Mouse (Mus musculus) myocyte (in vitro differentiated cells): Measurements from ENCODE around the gene Usp10.

Source experiments
- CEBPB ChIP-seq: IDR thresholded peaks from 2 replicates; pipeline ENCODE4 v1.6.1; 2011; ENCODE audit warnings: mild to moderate bottlenecking, moderate library complexity; ENCODE audit not compliant: poor library complexity, insufficient read depth, severe bottlenecking
- E2F4 ChIP-seq: IDR thresholded peaks from one replicate; pipeline ENCODE4 v1.6.1; 2011; ENCODE audit warnings: mild to moderate bottlenecking, control low read depth, moderate library complexity; ENCODE audit not compliant: insufficient read depth
- MAX ChIP-seq: IDR thresholded peaks from one replicate; pipeline ENCODE4 v1.6.1; 2011; ENCODE audit warnings: low read depth, mild to moderate bottlenecking, control low read depth
- MYOD1 ChIP-seq, 3 experiments: IDR thresholded peaks; one replicate each; pipeline ENCODE4 v1.6.1; 2011; ENCODE audit warnings: control low read depth in 2 of 3, low read depth in 2 of 3, mild to moderate bottlenecking in 2 of 3, moderate library complexity in 1 of 3; ENCODE audit not compliant: insufficient read length in 2 of 3, control insufficient read depth in 1 of 3
- MYOG ChIP-seq, 3 experiments: IDR thresholded peaks; one replicate each; pipeline ENCODE4 v1.6.1; 2011; ENCODE audit warnings: control low read depth in 2 of 3, low read depth in 2 of 3, mild to moderate bottlenecking in 2 of 3; ENCODE audit not compliant: insufficient read length in 2 of 3, control insufficient read depth in 1 of 3, insufficient read depth in 1 of 3
- POLR2A ChIP-seq: IDR thresholded peaks from one replicate; pipeline ENCODE4 v1.6.1; 2011; ENCODE audit warnings: low read depth, mild to moderate bottlenecking, control low read depth, moderate library complexity; ENCODE audit not compliant: insufficient read length
- POLR2AphosphoS2 ChIP-seq: IDR thresholded peaks from one replicate; pipeline ENCODE4 v1.6.1; 2011; ENCODE audit warnings: low read depth, control low read depth; ENCODE audit not compliant: insufficient read length
- REST ChIP-seq: IDR thresholded peaks from one replicate; pipeline ENCODE4 v1.6.1; 2011; ENCODE audit warnings: mild to moderate bottlenecking, control low read depth, moderate library complexity; ENCODE audit not compliant: insufficient read depth, insufficient read length
- SRF ChIP-seq: IDR thresholded peaks from one replicate; pipeline ENCODE4 v1.6.1; 2011; ENCODE audit warnings: low read depth; ENCODE audit not compliant: control insufficient read depth, insufficient read length
- TCF12 ChIP-seq: IDR thresholded peaks from one replicate; pipeline ENCODE4 v1.6.1; 2011; ENCODE audit warnings: mild to moderate bottlenecking, control low read depth; ENCODE audit not compliant: poor library complexity, insufficient read depth, severe bottlenecking
- TCF3 ChIP-seq: IDR thresholded peaks from one replicate; pipeline ENCODE4 v1.6.1; 2011; ENCODE audit warnings: low read depth, control low read depth; ENCODE audit not compliant: insufficient read length
- USF1 ChIP-seq: IDR thresholded peaks from one replicate; pipeline ENCODE4 v1.6.1; 2011; ENCODE audit warnings: low read depth, mild to moderate bottlenecking, control low read depth, moderate library complexity

GRCm38 (mm10) chr8:119946326-119946865 lies 36.2 kb downstream of the Usp10 start:
- TF ChIP-seq POLR2A (no peak), POLR2AphosphoS2 (no peak), USF1 (no peak), MYOD1 (IDR thresholded peaks at IDR 0.05; ENCODE audit: control insufficient read depth in 1 of 3, insufficient read length in 2 of 3, low read depth in 2 of 3) (peak in 2 of 3 experiments; percentile 56 to 85), REST (no peak), TCF12 (no peak), TCF3 (no peak), SRF (no peak), E2F4 (no peak), MYOG (IDR thresholded peaks at IDR 0.05; ENCODE audit: control insufficient read depth in 1 of 3, insufficient read depth in 1 of 3, insufficient read length in 2 of 3, low read depth in 2 of 3) (peak in 2 of 3 experiments; percentile 20 to 56), CEBPB (no peak), MAX (no peak)
